ENCODE assay signal across 10 mouse cellular contexts in genomic region chr12:107997901-107998300, GRCm38 (mm10). TPM values are rescaled to one million over a fixed set of nuclear protein-coding genes. Genes with fewer than 3 reads are reported as not detected.
A peak's percentile ranks its signal among the peaks of the same experiment; 100 is the strongest.
DNase-seq lines count a peak whose midpoint lies in the region; ATAC-seq and TF ChIP-seq lines count a peak whose summit lies in the region.
"Had no signal": no experiment of that assay in that cellular context is flagged by ENCODE, and none has a peak within 500 bp of the region (broad histone marks: within the 10 kb centered on the region; RNA-seq: fewer than 3 reads in every experiment).

No protein-coding gene starts in this region.

- H3K4me1 ChIP-seq in midbrain, embryonic 12.5 days = peaks cover 77% of the 10 kb centered on the region
- peaks cover 6% of the 10 kb centered on the region; the same call in 1 of the 2 replicates for H3K4me1 ChIP-seq in midbrain, embryonic 11.5 days (ENCODE audit: control insufficient read depth, insufficient read depth, low read length)
- H3K4me1 ChIP-seq in embryonic facial prominence, embryonic 13.5 days = peaks cover 77% of the 10 kb centered on the region
- H3K4me1 ChIP-seq in hindbrain, embryonic 14.5 days (replicated peaks; ENCODE audit: control insufficient read depth, insufficient read depth, low read length) = peaks cover 45% of the 10 kb centered on the region
- H3K4me1 ChIP-seq in midbrain, postnatal 0 days (ENCODE audit: insufficient read depth, low read length) = peaks cover 6% of the 10 kb centered on the region; the same call in 1 of the 2 replicates
- 0 out of 2 replicates have a peak, but pooled peaks cover 5% of the 10 kb centered on the region for H3K4me1 ChIP-seq in kidney, embryonic 14.5 days (ENCODE audit: control insufficient read depth, insufficient read depth, low read length)
- H3K4me1 ChIP-seq: liver, embryonic 15.5 days had no signal

- no peaks in the 10 kb centered on the region for H3K36me3 ChIP-seq in midbrain, embryonic 12.5 days
- no peaks in the 10 kb centered on the region for H3K36me3 ChIP-seq in midbrain, embryonic 11.5 days (ENCODE audit: control insufficient read depth, insufficient read depth, low read length)
- no peaks in the 10 kb centered on the region for H3K36me3 ChIP-seq in embryonic facial prominence, embryonic 13.5 days
- no peaks in the 10 kb centered on the region for H3K36me3 ChIP-seq in hindbrain, embryonic 14.5 days (replicated peaks; ENCODE audit: control insufficient read depth, insufficient read depth)
- no peaks in the 10 kb centered on the region for H3K36me3 ChIP-seq in midbrain, postnatal 0 days (ENCODE audit: insufficient read depth, low read length)
- H3K36me3 ChIP-seq in kidney, embryonic 14.5 days (ENCODE audit: control insufficient read depth, insufficient read depth, low read length) = no peaks in the 10 kb centered on the region
- H3K36me3 ChIP-seq: liver, embryonic 15.5 days had no signal

- H3K9ac ChIP-seq in midbrain, embryonic 12.5 days (replicated peaks) = no peak overlapping the region
- no peak overlapping the region for H3K9ac ChIP-seq in midbrain, embryonic 11.5 days (ENCODE audit: low read length)
- peak overlapping the region; percentile 62 for H3K9ac ChIP-seq in embryonic facial prominence, embryonic 13.5 days
- peak overlapping the region; percentile 51 for H3K9ac ChIP-seq in hindbrain, embryonic 14.5 days
- peak overlapping the region; percentile 29 for H3K9ac ChIP-seq in midbrain, postnatal 0 days (replicated peaks; ENCODE audit: low read length, poor library complexity, severe bottlenecking)
- no peak overlapping the region for H3K9ac ChIP-seq in kidney, embryonic 14.5 days (ENCODE audit: low read depth, low read length)
- H3K9ac ChIP-seq: liver, embryonic 15.5 days had no signal

- no peak overlapping the region for H3K27ac ChIP-seq in midbrain, embryonic 12.5 days (replicated peaks)
- H3K27ac ChIP-seq in midbrain, embryonic 11.5 days (ENCODE audit: low read depth, low read length) = no peak overlapping the region
- 0 out of 2 replicates have a peak overlapping the region, but pooled peaks have one; percentile 16 for H3K27ac ChIP-seq in embryonic facial prominence, embryonic 13.5 days
- peak overlapping the region; percentile 69 for H3K27ac ChIP-seq in hindbrain, embryonic 14.5 days
- 0 out of 2 replicates have a peak overlapping the region, but pooled peaks have one; percentile 27 for H3K27ac ChIP-seq in midbrain, postnatal 0 days (ENCODE audit: low read depth, low read length)
- H3K27ac ChIP-seq in kidney, embryonic 14.5 days (ENCODE audit: low read depth, low read length) = no peak overlapping the region
- H3K27ac ChIP-seq: liver, embryonic 15.5 days had no signal

- no peak overlapping the region for H3K4me3 ChIP-seq in midbrain, embryonic 12.5 days
- no peak overlapping the region for H3K4me3 ChIP-seq in midbrain, embryonic 11.5 days (ENCODE audit: low read depth, low read length)
- peak overlapping the region; percentile 97 for H3K4me3 ChIP-seq in embryonic facial prominence, embryonic 13.5 days
- H3K4me3 ChIP-seq in hindbrain, embryonic 14.5 days (replicated peaks; ENCODE audit: low read length) = peak overlapping the region; percentile 23
- H3K4me3 ChIP-seq in midbrain, postnatal 0 days (ENCODE audit: low read depth, low read length) = peak overlapping the region; percentile 81
- no peak overlapping the region for H3K4me3 ChIP-seq in kidney, embryonic 14.5 days (ENCODE audit: low read length)
- H3K4me3 ChIP-seq: liver, embryonic 15.5 days had no signal

- H3K4me2 ChIP-seq in midbrain, embryonic 12.5 days (replicated peaks) = peak overlapping the region; percentile 40
- H3K4me2 ChIP-seq in midbrain, embryonic 11.5 days = no peak overlapping the region
- H3K4me2 ChIP-seq in embryonic facial prominence, embryonic 13.5 days = peak overlapping the region; percentile 93
- peak overlapping the region; percentile 81 for H3K4me2 ChIP-seq in hindbrain, embryonic 14.5 days (replicated peaks)
- peak overlapping the region; percentile 95 for H3K4me2 ChIP-seq in midbrain, postnatal 0 days (ENCODE audit: low read depth, low read length, poor library complexity, severe bottlenecking)
- no peak overlapping the region for H3K4me2 ChIP-seq in kidney, embryonic 14.5 days (replicated peaks; ENCODE audit: low read depth, low read length)
- H3K4me2 ChIP-seq: liver, embryonic 15.5 days had no signal

- 69% methylated on average over 11 of the region's 11 CpGs for WGBS in midbrain, embryonic 12.5 days
- WGBS in midbrain, embryonic 11.5 days = 76% methylated on average over 11 of the region's 11 CpGs
- 54% methylated on average over 11 of the region's 11 CpGs for WGBS in embryonic facial prominence, embryonic 13.5 days
- WGBS in hindbrain, embryonic 14.5 days = 52% methylated on average over 11 of the region's 11 CpGs
- 59% methylated on average over 11 of the region's 11 CpGs for WGBS in midbrain, postnatal 0 days
- WGBS in kidney, embryonic 14.5 days = 62% methylated on average over 11 of the region's 11 CpGs

- no peak for ATAC-seq in midbrain, embryonic 12.5 days (ENCODE audit: low FRiP score, low read depth)
- no peak for ATAC-seq in midbrain, embryonic 11.5 days (ENCODE audit: low FRiP score)
- no peak for ATAC-seq in embryonic facial prominence, embryonic 13.5 days (ENCODE audit: insufficient number of reproducible peaks, insufficient read depth, low FRiP score, low TSS enrichment, low read depth)
- no peak for ATAC-seq in hindbrain, embryonic 14.5 days (ENCODE audit: low FRiP score)
- no peak for ATAC-seq in midbrain, postnatal 0 days (ENCODE audit: low FRiP score)
- no peak for ATAC-seq in kidney, embryonic 14.5 days (ENCODE audit: low FRiP score, low TSS enrichment)

- H3K27me3 ChIP-seq in midbrain, embryonic 12.5 days = no peaks in the 10 kb centered on the region; the same call in 1 of the 2 replicates
- no peaks in the 10 kb centered on the region; the same call in 1 of the 2 replicates for H3K27me3 ChIP-seq in midbrain, embryonic 11.5 days (ENCODE audit: control insufficient read depth, insufficient read depth, low read length)
- no peaks in the 10 kb centered on the region for H3K27me3 ChIP-seq in embryonic facial prominence, embryonic 13.5 days
- H3K27me3 ChIP-seq in hindbrain, embryonic 14.5 days (ENCODE audit: control insufficient read depth, insufficient read depth, low read length) = no peaks in the 10 kb centered on the region
- H3K27me3 ChIP-seq in midbrain, postnatal 0 days (ENCODE audit: insufficient read depth, low read length) = 0 out of 2 replicates have a peak, but pooled peaks cover 3% of the 10 kb centered on the region
- H3K27me3 ChIP-seq in kidney, embryonic 14.5 days (ENCODE audit: control insufficient read depth, insufficient read depth, low read length) = peaks cover 8% of the 10 kb centered on the region; the same call in 1 of the 2 replicates

- H3K9me3 ChIP-seq in midbrain, embryonic 12.5 days = no peaks in the 10 kb centered on the region
- H3K9me3 ChIP-seq in midbrain, embryonic 11.5 days (ENCODE audit: control insufficient read depth, low read length) = no peaks in the 10 kb centered on the region
- no peaks in the 10 kb centered on the region for H3K9me3 ChIP-seq in embryonic facial prominence, embryonic 13.5 days
- H3K9me3 ChIP-seq in hindbrain, embryonic 14.5 days (ENCODE audit: control insufficient read depth, low read length) = no peaks in the 10 kb centered on the region
- H3K9me3 ChIP-seq in midbrain, postnatal 0 days (ENCODE audit: low read length) = no peaks in the 10 kb centered on the region
- H3K9me3 ChIP-seq in kidney, embryonic 14.5 days (ENCODE audit: control insufficient read depth, low read length) = no peaks in the 10 kb centered on the region
- H3K9me3 ChIP-seq: liver, embryonic 15.5 days had no signal

- DNase-seq in midbrain, embryonic 11.5 days (ENCODE audit: low spot score, missing footprints) = no peak
- no peak for DNase-seq in hindbrain, embryonic 14.5 days (ENCODE audit: low spot score)
- no peak for DNase-seq in midbrain, postnatal 0 days (ENCODE audit: low spot score)
- DNase-seq in ovary, postnatal 14 days (ENCODE audit: low spot score) = no peak
- DNase-seq in cerebellum, adult 11-12 months = no peak
- DNase-seq: retina, postnatal 1 day had no signal

- TF ChIP-seq CTCF in midbrain, postnatal 0 days (IDR thresholded peaks at IDR 0.05) = no peak

RNA-seq across cellular contexts. Expression of gene Bcl11b, which starts 5.5 kb away (rescaled TPM):
- 16.1 and 19.5 TPM in 2 replicates for polyA plus RNA-seq in midbrain, embryonic 12.5 days (2016; fragmentation: Nextera tagmentation; extraction: Ambion mirVana)
- 4.5 and 6.3 TPM in 2 replicates for polyA plus RNA-seq in midbrain, embryonic 11.5 days (2014; fragmentation: Nextera tagmentation; extraction: Ambion mirVana)
- polyA plus RNA-seq in embryonic facial prominence, embryonic 13.5 days (2015; fragmentation: Nextera tagmentation; extraction: Ambion mirVana) = 35.7 and 40.6 TPM in 2 replicates
- polyA plus RNA-seq in hindbrain, embryonic 14.5 days (2014; fragmentation: Nextera tagmentation; extraction: Ambion mirVana) = 29.6 and 30.7 TPM in 2 replicates
- 55.2 and 56.8 TPM in 2 replicates for total RNA-seq in midbrain, postnatal 0 days (2014; rRNA removed)
- 18.9 and 19.0 TPM in 2 replicates for polyA plus RNA-seq in midbrain, postnatal 0 days (2015; fragmentation: Nextera tagmentation; extraction: Ambion mirVana)
- polyA plus RNA-seq in kidney, embryonic 14.5 days (2014; fragmentation: Nextera tagmentation; extraction: Ambion mirVana) = 3.5 and 5.3 TPM in 2 replicates

Comparison
In these comparisons a context has a peak if more than half of its experiments do, and no peak if none do; other contexts are left out.
1. H3K27ac ChIP-seq: peak in embryonic facial prominence, embryonic 13.5 days (single experiment), hindbrain, embryonic 14.5 days (single experiment) and midbrain, postnatal 0 days (single experiment); none in midbrain, embryonic 12.5 days (single experiment), midbrain, embryonic 11.5 days (single experiment) and kidney, embryonic 14.5 days (single experiment).
2. H3K4me2 ChIP-seq: peak in midbrain, embryonic 12.5 days (single experiment), embryonic facial prominence, embryonic 13.5 days (single experiment), hindbrain, embryonic 14.5 days (single experiment) and midbrain, postnatal 0 days (single experiment); none in midbrain, embryonic 11.5 days (single experiment) and kidney, embryonic 14.5 days (single experiment).
3. H3K4me3 ChIP-seq: peak in embryonic facial prominence, embryonic 13.5 days (single experiment), hindbrain, embryonic 14.5 days (single experiment) and midbrain, postnatal 0 days (single experiment); none in midbrain, embryonic 12.5 days (single experiment), midbrain, embryonic 11.5 days (single experiment) and kidney, embryonic 14.5 days (single experiment).
4. H3K9ac ChIP-seq: peak in embryonic facial prominence, embryonic 13.5 days (single experiment), hindbrain, embryonic 14.5 days (single experiment) and midbrain, postnatal 0 days (single experiment); none in midbrain, embryonic 12.5 days (single experiment), midbrain, embryonic 11.5 days (single experiment) and kidney, embryonic 14.5 days (single experiment).